Mouse (Mus musculus): ENCODE results near the gene Mthfd1l.

The Mthfd1l gene

DNA sequence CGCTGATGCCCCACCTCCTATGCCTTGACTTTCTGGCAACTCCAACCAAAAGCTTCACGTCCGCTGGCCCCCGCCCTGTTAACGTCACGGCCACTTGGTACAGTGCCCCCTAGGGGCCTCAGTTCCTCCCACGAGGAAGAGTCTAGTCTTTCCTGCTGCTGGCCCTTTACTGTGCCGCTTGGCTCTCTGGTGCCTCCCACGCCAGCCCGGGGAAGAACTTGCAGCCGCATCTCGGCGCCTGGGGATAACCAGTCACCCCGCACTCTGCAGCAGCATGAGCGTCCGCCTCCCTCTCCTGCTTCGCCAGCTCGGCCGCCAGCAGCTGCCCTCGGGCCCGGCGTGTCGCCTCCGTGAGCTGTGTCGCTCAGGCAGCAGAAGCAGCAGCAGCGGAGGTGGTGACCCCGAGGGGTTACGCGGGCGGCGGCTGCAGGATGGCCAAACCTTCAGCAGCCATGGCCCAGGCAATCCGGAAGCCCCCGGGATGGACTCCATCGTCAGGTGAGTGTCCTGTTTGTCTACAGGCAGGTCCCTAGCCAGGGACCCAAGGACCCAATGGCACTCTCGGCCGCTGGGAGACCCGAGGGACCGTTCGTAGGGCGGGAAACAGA lies at the start of gene Mthfd1l:
TSS of gene Mthfd1l (plus strand) at position 138 of the 608 bp plus-strand sequence.
- DNase-seq (ENCODE audit: low spot score in 2 of 2): peak; percentile 70 to 87

DNA sequence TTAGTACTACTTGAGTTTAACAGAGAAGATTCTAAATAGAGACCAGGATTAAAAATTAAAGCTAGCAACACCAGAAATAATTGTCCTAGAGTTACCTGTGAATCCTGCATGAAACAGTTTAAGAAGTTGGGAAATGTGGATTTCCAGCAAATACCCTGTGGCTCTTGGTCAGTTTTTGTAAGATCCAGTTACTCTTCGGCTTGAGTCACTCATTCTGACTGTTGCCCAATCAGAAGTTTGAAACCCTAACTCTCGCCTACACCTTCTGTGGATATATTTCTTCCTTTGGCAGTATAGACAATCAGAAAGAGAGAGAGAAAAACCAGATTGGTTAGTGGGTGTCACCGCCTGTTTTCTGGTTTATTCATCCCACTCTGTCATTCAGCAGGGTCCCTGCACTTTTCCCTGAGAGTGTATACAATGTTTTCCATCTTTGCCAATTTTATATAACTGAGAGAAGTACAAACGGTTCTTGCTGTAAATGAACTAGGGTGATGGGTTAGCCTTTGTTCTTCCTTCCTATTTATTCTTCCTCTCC lies 44.8 kb upstream of the Mthfd1l start:
- DNase-seq (ENCODE audit: low spot score in 2 of 2): no peak

DNA sequence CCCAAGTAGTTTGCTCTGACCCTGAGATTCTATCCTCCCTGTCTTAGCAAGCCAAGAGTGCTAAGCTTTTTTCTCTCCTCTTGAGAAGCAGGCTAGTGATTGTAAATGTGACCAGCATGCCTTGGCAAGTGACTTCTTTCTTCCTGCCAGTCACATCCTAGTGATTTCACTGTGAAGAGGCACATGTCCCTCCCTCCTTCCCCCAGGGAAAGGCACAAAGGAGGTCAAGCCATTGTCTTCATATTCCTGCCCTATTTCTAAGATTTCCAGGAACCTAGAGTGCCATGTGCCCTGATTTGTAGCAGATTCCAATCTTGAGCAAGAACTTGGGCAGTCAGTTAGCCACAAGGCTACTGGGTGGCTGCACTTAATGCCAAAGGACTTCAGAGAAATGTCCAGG lies 41.1 kb upstream of the Mthfd1l start:
- no peak for DNase-seq (ENCODE audit: low spot score in 2 of 2)

DNA sequence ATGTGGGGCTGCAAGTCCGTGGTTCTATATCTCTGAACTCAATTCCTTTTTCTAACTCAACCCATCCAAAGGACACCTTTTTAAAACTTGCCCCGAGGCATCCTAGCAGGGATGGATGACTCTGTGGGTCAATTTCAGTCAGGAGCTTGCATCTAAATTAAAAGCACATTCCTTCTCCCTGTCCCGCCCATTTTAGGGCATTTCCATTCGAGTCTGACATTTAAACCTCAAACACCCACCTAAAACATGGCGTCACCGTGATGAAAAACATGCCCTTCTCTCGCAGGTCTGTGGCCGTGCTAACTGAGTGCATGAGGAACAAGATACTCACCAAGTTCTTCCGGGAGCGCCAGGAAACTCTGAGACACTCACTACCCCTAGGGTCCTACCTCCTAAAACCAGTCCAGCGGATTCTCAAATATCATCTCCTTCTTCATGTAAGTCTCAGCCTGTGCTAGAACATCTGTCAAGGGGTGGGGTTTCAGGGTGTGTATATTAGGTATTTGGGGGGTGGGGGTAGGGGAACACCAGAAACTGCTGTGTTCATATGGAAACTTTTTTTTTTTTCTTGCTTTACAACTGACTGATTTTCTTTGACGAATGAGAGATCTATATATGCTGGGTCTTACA lies 39.5 kb upstream of the Mthfd1l start:
- DNase-seq (ENCODE audit: low spot score in 2 of 2): no peak

DNA sequence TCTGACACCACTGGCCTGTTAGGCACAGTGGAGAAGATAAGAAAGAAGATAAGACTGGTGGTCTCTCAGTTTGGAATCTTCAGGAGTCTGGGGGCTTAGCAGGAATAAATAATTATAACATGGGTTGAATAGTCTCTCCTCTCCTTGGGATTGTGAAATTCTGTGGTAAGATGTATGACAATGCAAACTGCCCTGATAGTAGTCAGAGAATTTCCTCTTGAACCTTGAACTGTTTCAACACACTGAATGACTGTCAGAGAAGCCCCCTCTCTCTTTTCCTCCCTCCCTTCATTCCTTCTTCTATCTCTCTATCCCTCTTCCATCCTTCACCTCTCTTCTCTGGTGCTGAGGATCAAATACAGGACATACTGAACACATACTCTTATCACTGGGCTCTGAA lies 36.1 kb upstream of the Mthfd1l start:
- no peak for DNase-seq (ENCODE audit: low spot score in 2 of 2)

DNA sequence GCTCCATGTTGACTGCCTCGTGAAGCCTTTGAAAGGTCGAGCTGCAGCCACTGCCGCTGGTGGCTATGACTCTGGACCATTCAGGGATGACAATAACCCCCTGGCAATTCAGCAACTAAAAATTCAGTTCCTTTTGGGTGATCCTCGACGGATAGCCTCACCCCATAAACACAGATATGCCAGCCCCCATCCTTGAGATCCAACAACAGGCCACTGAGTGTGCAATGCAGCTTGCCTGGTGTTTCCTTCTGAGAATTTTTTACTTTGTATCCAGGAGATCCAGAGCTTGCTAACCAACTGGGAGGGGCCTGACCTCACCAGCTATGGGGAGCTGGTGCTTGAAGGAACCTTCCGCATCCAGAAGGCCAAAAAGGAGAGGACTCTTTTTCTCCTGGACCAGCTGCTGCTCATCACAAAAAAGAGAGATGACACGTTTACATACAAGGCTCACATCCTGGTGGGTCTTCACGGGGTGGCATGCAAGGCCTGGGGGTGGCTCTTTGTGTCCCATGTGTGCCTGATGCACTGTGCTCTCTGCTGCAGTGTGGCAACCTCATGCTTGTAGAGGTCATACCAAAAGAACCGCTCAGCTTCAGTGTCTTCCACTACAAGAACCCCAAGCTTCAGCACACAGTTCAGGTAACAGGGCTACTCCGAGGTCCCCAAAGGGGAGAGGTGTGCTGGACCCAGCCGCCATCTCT lies 32.9 kb upstream of the Mthfd1l start:
- no peak for DNase-seq (ENCODE audit: low spot score in 2 of 2)

DNA sequence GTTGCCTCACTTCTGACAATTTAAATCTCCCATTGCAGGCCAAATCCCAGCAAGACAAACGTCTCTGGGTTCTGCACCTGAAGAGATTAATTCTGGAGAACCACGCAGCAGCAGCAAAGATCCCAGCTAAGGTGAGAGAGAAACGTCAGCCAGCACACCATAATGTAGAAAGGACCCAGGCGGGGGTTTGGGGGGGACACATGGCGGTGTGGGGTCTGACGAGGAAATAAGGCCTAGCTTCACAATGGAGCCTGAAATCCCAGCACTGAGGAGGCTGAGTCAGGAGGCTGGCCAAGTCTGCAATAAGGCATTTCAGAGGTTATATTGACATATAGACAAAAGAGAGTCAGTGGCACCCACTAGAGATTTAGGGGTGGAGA lies 32.3 kb upstream of the Mthfd1l start:
- DNase-seq (ENCODE audit: low spot score in 2 of 2): no peak

DNA sequence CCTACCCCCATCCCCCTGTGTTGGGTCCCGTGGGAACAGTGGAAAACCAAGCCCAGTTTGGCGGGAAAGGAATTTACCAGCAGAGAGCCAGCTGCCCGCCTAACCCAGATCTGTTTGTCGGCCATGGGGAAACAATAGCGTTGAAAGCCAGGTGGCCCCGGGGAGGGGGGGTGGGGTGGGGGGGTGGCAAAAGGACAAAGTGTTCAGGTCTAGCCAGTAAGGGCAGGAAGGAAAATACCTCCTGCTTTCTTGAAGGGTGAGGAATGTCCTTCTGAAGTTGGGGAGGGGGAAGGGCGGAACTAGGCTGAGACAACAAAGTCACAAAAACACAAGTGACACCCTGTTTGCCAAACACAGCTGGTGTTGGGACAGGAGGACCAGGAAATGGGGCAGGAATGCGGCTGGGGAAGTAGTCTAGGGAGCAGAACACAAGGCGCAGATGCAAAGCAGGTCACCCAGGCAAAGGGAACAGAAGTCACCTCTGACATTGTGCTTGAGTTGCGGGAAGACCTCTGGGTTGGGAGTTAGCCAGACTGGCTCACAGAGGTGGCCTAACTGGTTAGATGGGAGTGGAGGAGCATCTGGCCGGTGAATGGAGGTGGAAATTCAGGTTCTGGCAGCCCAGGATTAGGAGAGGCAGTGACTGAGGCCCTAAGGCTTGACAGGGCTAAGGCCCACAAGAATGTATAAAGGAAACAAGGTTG lies 31.7 kb upstream of the Mthfd1l start:
- DNase-seq (ENCODE audit: low spot score in 2 of 2): no peak

DNA sequence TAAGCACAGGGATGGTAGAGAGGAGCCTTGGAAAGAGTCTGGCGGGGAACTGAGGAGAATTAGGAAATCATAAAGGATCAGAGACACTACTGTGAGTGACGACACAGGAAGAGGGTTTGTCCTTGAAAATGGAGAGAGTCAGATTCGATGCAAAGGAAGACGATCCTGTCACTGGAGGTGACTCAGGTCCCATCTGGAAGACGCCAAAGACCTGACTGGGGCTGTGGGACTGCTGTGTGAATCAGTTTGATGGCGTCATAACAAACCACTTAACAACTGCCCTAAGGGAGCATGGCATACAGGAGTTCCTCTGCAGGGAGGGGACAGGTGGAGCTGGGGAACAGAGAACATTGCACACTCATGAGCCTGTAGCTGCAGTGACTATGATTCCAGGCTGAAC lies 30.6 kb upstream of the Mthfd1l start:
- no peak for DNase-seq (ENCODE audit: low spot score in 2 of 2)

DNA sequence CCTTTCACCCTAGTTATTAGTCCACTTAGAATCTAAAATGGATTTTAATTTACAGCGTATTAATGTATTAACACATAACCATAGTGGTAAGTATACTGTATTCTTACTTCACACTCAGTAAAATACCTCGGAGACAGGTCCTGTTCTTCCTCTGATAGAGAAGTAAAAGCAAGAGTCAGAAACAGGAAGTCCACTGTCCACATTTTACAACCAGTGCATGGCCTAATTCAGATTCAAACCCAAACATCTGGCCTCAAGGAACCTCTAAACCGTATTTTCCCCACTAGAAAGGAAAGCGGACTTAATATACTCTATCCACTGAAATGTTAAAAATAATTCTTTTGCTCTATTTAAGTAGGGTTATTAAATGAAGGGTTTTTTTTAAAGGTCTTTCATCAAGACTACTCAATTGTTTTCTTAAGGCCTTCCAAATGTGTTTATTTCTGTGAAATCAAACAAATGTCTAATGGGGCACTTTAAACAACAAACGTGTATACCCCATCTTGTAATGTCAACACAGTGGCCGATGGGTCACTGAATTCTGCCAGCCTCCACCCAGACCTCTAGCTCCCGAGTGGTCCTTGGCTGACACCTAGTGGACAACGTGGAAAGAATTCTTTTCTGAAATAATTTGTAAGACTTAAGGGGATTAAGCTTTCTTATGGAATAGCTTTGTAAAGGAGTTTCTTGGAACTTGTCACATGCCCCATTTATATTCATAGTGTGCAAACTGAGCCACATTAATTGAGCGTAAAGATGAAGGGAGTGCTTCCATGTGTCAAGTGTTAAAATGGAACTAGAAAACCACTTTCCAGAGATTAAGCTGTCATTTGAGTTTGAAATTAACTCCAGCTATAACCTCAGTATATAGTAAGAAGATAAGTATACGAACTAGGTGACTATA lies 29.2 kb upstream of the Mthfd1l start:
- DNase-seq (ENCODE audit: low spot score in 2 of 2): peak in 1 of 2 experiments; percentile 41

DNA sequence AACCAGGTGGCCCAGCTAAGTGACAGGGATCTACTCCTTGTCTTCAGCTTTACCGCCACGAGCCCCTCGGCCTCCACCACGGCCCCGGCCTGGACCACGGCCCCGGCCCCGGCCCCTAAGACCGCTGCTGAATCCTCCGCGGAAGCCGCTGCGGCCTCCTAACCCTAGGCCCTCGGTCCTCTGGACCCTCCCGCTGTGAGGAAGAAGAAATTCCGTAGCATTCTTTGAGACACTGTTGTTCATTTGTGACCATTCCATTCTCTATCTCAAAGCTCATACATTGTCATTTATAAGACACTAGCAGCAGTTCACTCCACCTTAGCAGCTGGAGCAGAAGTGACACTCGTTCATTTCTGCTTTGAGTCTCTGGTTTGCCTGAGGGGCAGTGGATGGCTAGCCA lies 26.0 kb upstream of the Mthfd1l start:
- DNase-seq (ENCODE audit: low spot score in 2 of 2): no peak

DNA sequence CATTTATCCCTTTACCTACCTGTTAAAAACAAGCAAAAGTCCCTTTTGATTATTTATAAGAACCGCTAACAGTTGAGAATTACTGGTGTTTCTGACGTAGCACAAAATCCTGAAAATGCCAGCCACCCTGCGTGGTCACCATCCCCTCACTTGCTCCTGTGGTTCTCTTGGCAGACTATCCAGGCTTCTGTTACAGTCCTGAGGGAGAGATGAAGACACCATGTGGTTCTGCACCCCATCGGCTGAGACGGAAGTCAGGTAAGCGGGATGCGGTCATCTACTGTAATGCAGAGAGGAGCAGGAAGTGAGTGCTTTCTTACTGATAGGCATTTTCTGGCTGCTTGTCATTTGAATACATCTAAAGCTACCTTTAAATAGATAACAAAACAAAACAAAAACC lies 25.6 kb upstream of the Mthfd1l start:
- no peak for DNase-seq (ENCODE audit: low spot score in 2 of 2)

DNA sequence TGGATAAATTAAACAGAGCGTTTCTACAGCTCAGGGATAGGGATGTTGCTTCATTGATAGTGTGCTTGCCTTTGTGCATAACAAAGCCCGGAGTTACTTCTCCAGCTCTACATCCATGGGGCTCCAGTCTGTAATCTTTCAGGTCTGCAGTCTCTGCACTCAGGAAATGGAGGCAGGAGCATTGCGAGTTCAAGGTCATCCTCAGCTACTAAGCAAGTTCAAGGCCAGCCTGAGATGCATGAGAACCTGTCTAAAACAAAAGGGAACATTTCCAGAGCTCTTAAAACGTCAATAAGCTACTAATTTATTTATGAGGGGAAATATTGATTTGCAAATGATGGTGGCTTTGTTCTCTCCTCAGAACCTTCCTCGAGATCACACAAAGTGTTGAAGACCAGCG lies 23.6 kb upstream of the Mthfd1l start:
- no peak for DNase-seq (ENCODE audit: low spot score in 2 of 2)

DNA sequence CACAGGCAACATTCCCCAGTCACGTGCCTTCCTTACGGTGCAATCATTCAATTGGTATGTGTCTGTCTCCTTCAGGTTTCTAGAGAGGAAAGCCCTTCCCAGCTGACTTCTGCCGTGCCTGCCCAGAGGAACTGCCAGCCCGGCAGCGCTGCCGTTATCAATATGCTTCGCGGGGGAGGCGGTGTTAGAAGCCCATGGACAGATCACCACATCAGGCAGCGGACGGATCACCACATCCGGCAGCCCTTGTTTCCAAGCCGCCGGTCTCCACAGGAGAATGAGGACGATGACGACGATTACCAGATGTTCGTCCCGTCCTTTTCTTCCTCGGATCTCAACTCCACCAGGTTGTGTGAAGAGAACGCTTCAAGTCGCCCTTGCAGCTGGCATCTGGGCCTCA lies 16.4 kb upstream of the Mthfd1l start:
- no peak for DNase-seq (ENCODE audit: low spot score in 2 of 2)

DNA sequence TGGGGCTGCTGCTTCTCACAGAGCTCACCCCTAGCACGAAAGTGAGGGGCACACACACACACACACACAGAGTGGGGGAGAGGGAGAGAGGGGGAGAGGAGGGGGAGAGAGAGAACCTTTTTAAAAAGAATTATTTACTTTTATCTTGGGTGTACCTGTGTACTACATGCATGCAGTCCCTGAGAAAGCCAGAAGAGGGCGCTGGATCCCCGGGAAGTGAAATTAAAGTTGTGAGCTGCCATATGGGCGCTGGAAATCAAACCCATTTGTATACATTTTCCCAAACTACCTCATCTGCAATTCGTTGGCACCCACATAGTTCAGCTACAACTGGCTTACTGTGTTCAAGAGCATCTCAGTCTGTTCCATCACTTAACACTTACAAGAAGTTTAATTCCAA lies 14.3 kb upstream of the Mthfd1l start:
- DNase-seq (ENCODE audit: low spot score in 2 of 2): no peak

DNA sequence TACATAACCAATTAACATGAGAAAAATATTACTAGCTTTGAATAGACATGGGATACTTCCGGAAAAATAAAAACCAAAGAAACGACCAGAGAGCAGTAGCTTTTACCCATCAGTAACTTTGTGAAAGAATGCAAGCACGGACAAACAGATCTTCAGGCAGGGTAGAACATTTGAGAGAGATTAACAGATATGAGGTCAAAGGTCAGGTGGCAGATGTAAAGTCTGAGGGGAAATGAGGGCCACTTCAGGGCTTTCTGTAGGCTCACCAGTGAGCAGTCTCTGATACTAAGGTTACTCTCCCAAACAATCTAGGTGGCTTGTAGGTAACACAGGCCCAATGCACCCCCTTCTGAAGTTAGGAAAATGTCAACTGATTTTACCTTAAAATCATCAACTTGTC lies 3.9 kb upstream of the Mthfd1l start:
- no peak for DNase-seq (ENCODE audit: low spot score in 2 of 2)

DNA sequence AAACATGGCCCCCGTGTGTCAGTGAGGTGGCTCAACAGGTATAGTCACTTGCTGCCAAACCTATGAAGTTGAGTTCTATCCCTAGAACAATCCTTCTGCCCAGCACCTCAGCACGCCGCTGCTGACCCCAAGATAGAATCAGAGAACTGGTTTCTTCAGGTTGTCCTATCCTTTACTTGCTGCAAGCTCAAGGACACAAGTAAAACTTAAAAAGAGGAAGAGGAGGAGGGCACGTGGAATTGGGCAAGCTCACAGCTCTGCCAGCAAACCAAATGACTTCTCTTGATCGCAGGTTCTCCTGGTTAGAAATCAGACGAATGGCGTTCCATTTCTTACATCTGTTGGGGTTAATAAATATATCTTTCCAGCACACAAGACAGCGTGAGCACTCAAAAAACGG lies 681 bp upstream of the Mthfd1l start:
- no peak for DNase-seq (ENCODE audit: low spot score in 2 of 2)

DNA sequence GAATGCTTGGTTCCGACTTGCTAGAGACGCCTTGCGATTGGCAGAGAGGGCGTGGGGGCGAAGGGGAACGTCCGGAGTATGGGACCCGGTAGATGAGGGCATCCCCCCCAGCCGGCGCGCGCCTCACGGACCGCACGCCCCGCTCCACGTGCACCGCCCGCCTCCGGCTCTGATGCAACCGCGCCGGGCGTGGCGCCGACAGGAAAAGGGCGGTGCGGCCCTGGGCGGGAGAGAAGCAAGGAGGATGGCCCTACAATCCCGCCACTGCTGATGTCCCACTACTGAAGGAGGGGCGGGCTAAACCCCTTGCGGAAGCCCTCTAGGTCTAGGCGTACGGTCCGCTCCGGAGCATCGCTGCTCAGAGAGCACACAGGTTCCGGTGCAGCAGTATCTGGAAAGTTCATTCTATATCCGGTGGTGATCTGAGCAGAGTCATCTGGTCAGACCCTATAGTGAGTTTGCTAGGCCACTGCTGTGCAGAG lies 712 bp downstream of the Mthfd1l start:
- peak; percentile 53 to 80 for DNase-seq (ENCODE audit: low spot score in 2 of 2)

DNA sequence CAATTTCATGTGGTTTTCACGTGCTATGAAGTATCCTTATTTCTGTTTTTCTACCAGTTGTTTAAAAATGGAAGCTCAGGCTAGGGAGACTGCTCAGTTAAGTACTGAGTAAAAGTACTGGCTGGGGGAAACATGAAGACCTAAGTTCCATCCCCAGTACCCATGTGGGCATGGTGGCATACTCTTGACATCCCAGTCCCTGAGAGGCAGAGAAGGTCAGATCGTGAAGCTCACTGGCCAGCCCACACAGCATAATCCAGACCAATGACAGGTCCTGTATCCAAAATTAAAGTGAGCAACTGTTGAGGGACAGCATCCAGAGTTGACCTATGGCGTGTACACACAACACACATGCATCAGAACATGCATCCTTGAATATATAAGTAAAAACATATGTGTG lies 1.5 kb downstream of the Mthfd1l start:
- DNase-seq (ENCODE audit: low spot score in 2 of 2): no peak

DNA sequence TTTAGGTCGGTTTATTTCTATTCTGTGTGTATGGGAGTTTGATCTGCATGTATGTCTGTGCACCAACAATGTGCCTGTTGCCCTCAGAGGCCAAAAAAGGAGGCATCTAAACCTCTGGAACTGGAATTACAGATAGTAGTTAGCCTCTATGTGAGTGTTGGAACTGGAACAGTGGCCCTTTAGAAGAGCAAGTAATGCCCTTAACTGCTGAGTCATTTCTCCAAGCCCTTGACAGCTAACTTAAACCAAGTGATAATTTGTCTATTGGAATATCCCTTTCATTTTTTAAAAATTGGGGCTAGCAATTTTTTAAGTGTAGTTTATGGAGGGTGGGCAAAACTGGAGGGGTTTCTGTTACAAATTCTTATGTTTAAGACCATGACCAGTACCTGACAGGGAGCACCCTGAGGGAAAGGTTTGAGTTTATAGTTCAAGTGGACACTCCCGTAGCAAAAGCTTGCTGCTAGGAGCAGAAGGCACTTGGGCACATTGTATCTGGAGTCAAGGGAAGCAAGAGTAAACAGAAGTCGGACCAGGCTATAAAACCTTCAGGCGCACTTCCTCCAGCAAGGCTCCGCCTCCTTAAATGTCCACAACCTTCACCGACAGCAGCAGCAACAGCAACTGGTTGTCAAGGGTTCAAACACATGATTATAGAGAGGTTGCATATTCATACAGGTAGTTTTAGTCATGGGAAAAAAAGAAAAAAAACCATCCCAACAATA lies 3.1 kb downstream of the Mthfd1l start:
- no peak for DNase-seq (ENCODE audit: low spot score in 2 of 2)

DNA sequence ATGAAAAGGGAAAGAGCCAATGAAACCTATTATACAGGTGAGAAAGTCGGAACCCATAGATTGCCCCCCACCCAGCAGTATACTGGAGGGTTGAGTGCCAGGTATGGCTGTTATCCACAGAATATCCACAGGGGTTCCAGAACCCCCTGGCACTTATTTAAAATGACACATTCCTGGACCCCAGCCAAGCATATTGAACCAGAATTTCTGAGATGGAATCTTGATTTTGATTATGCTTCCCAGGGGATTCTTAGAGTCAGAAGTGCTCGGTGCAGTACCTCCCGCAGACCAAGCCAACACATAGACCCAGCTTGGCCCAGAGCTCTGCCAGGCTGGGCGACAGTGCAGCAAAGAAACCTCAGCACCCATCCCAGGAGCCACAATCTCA lies 3.7 kb downstream of the Mthfd1l start:
- no peak for DNase-seq (ENCODE audit: low spot score in 2 of 2)

All from left cerebral cortex, adult 9 months (tissue).